Mouse (Mus musculus) forebrain, embryonic 15.5 days (tissue): ENCODE results near the gene Gpr6. TPM values are rescaled to one million over a fixed set of nuclear protein-coding genes. Genes with fewer than 3 reads are reported as not detected.

ENCODE experiments used
- ATAC-seq: fragments of 200-750 bp; cut with Nextera tagmentation; replicated peaks from 2 replicates; pipeline ENCODE4 v1.8.0; 2017; ENCODE audit warnings: mild to moderate bottlenecking, moderate TSS enrichment, moderate library complexity
- H3K27ac ChIP-seq: fragments of 300-500 bp; sonication (generic); replicated peaks from 2 replicates; pipeline ENCODE4 v1.5.1; 2015; ENCODE audit warnings: mild to moderate bottlenecking, inconsistent platforms
- H3K27me3 ChIP-seq: fragments of 300-500 bp; sonication (generic); 2 replicates; pipeline ENCODE4 v1.6.1; 2015; ENCODE audit warnings: inconsistent platforms
- H3K36me3 ChIP-seq: fragments of 300-500 bp; sonication (generic); 2 replicates; pipeline ENCODE4 v1.6.1; 2015; ENCODE audit warnings: mild to moderate bottlenecking, inconsistent platforms
- H3K4me1 ChIP-seq: fragments of 300-500 bp; sonication (generic); 2 replicates; pipeline ENCODE4 v1.6.1; 2015; ENCODE audit warnings: inconsistent platforms
- H3K4me2 ChIP-seq: fragments of 300-500 bp; sonication (generic); replicated peaks from 2 replicates; pipeline ENCODE4 v1.6.1; 2015; ENCODE audit warnings: mild to moderate bottlenecking, inconsistent platforms
- H3K4me3 ChIP-seq: fragments of 300-500 bp; sonication (generic); 2 replicates; pipeline ENCODE4 v1.5.1; 2015; ENCODE audit warnings: mild to moderate bottlenecking, inconsistent platforms
- H3K9ac ChIP-seq: fragments of 300-500 bp; sonication (generic); replicated peaks from 2 replicates; pipeline ENCODE4 v1.6.1; 2015; ENCODE audit warnings: mild to moderate bottlenecking, inconsistent platforms
- H3K9me3 ChIP-seq: fragments of 300-500 bp; sonication (generic); 2 replicates; pipeline ENCODE4 v1.6.1; 2016; ENCODE audit warnings: inconsistent platforms
- WGBS: fragments of 180-500 bp; shearing (Covaris S2); methylation state at CpG from one replicate; pipeline ENCODE4 v1.1.7; 2015; ENCODE audit warnings: mixed read lengths; 5-methylcytosine and 5-hydroxymethylcytosine counted together
- polyA plus RNA-seq: library from polyadenylated mRNA; unstranded; fragments of >200 nt; fragmentation: Nextera tagmentation; extraction: Ambion mirVana; gene quantifications from 2 replicates; pipeline ENCODE4 v1.2.1, GENCODE M21; 2015

Gene Gpr6
- polyA plus RNA-seq, 1 experiment from 2014 or later = 2.4 TPM

- Histone ChIP-seq H3K4me3 (no peak overlapping the region), H3K9ac (no peak overlapping the region), H3K4me1 (peaks cover 24% of the 10 kb centered on the region), H3K27me3 (no peaks in the 10 kb centered on the region), H3K9me3 (no peaks in the 10 kb centered on the region), H3K36me3 (no peaks in the 10 kb centered on the region), H3K27ac (no peak overlapping the region), H3K4me2 (no peak overlapping the region)
- ATAC-seq = no peak
- 44% methylated on average over 6 of the region's 6 CpGs for WGBS
These were observed 33.6 kb downstream of the Gpr6 start for GRCm38 (mm10) chr10:41038476-41038875.

- ATAC-seq = peak; percentile 74
- Histone ChIP-seq H3K27me3 (no peaks in the 10 kb centered on the region), H3K27ac (no peak overlapping the region), H3K4me1 (peaks cover 21% of the 10 kb centered on the region), H3K4me2 (no peak overlapping the region), H3K36me3 (no peaks in the 10 kb centered on the region), H3K9ac (no peak overlapping the region), H3K4me3 (no peak overlapping the region), H3K9me3 (no peaks in the 10 kb centered on the region)
- WGBS = 35% methylated on average over 8 of the region's 8 CpGs
These were observed 34.4 kb downstream of the Gpr6 start for GRCm38 (mm10) chr10:41037722-41038121.

- H3K27me3 ChIP-seq = no peaks in the 10 kb centered on the region
- H3K4me2 ChIP-seq = no peak overlapping the region
- peaks cover 6% of the 10 kb centered on the region for H3K4me1 ChIP-seq
- H3K27ac ChIP-seq = no peak overlapping the region
- H3K4me3 ChIP-seq = no peak overlapping the region
- WGBS = 88% methylated on average over 7 of the region's 7 CpGs
- H3K36me3 ChIP-seq = no peaks in the 10 kb centered on the region
- no peaks in the 10 kb centered on the region for H3K9me3 ChIP-seq
- H3K9ac ChIP-seq = no peak overlapping the region
- no peak for ATAC-seq
These were observed 39.3 kb downstream of the Gpr6 start for GRCm38 (mm10) chr10:41032811-41033210.

- no peak overlapping the region for H3K4me2 ChIP-seq
- no peaks in the 10 kb centered on the region for H3K4me1 ChIP-seq
- 53% methylated on average over 1 of the region's 1 CpGs for WGBS
- no peaks in the 10 kb centered on the region for H3K36me3 ChIP-seq
- H3K27me3 ChIP-seq = no peaks in the 10 kb centered on the region
- H3K9ac ChIP-seq = no peak overlapping the region
- no peaks in the 10 kb centered on the region for H3K9me3 ChIP-seq
- no peak overlapping the region for H3K27ac ChIP-seq
- ATAC-seq = no peak
- no peak overlapping the region for H3K4me3 ChIP-seq
These were observed 47.2 kb downstream of the Gpr6 start for GRCm38 (mm10) chr10:41024860-41025259.

GRCm38 (mm10) chr10:41024406-41024805 lies 47.7 kb downstream of the Gpr6 start:
- no peaks in the 10 kb centered on the region for H3K4me1 ChIP-seq
- H3K36me3 ChIP-seq = no peaks in the 10 kb centered on the region
- WGBS = 38% methylated on average over 1 of the region's 1 CpGs
- ATAC-seq = no peak
- no peaks in the 10 kb centered on the region for H3K27me3 ChIP-seq
- no peaks in the 10 kb centered on the region for H3K9me3 ChIP-seq
- H3K4me3 ChIP-seq = no peak overlapping the region
- no peak overlapping the region for H3K27ac ChIP-seq
- H3K4me2 ChIP-seq = no peak overlapping the region
- H3K9ac ChIP-seq = no peak overlapping the region

- H3K4me2 ChIP-seq = no peak overlapping the region
- no peaks in the 10 kb centered on the region for H3K4me1 ChIP-seq
- ATAC-seq = no peak
- H3K9ac ChIP-seq = no peak overlapping the region
- no peaks in the 10 kb centered on the region for H3K36me3 ChIP-seq
- no peaks in the 10 kb centered on the region for H3K9me3 ChIP-seq
- no peak overlapping the region for H3K27ac ChIP-seq
- H3K27me3 ChIP-seq = no peaks in the 10 kb centered on the region
- 96% methylated on average over 4 of the region's 4 CpGs for WGBS
- H3K4me3 ChIP-seq = no peak overlapping the region
These were observed 49.9 kb downstream of the Gpr6 start for GRCm38 (mm10) chr10:41022226-41022625.

Other genes with a start within 250 kb of the Gpr6 start
- 32.3 and 33.2 TPM in 2 replicates for gene Cdc40, start 189.0 kb downstream of the Gpr6 start, polyA plus RNA-seq
- 84.7 and 85.8 TPM in 2 replicates for gene Wasf1, start 188.8 kb downstream of the Gpr6 start, polyA plus RNA-seq
- 31.1 and 33.5 TPM in 2 replicates for gene Fig4, start 231.0 kb upstream of the Gpr6 start, polyA plus RNA-seq
- gene Ak9, start 231.7 kb upstream of the Gpr6 start, polyA plus RNA-seq = 0.14 and 0.20 TPM in 2 replicates